Mouse (Mus musculus): Measurements from ENCODE around the gene Rflnb.

GRCm38 (mm10) chr11:75970629-75971028 lies 57.0 kb downstream of the Rflnb start:
- peak; percentile 14; the same call in 1 of the 2 replicates for TF ChIP-seq CTCF (conservative IDR thresholded peaks at IDR 0.05; ENCODE audit: insufficient read depth, insufficient read length, low read depth, low read length)
- no peak for TF ChIP-seq POLR2A (IDR thresholded peaks at IDR 0.05; ENCODE audit: low read depth, low read length)

All from kidney, adult 2 months (tissue).